Mouse (Mus musculus): Measurements from ENCODE around the gene Dspp. TPM values are rescaled to one million over a fixed set of nuclear protein-coding genes. Genes with fewer than 3 reads are reported as not detected.

The Dspp gene
- total RNA-seq, 2 experiments from 2014 or later = not detected

DNA sequence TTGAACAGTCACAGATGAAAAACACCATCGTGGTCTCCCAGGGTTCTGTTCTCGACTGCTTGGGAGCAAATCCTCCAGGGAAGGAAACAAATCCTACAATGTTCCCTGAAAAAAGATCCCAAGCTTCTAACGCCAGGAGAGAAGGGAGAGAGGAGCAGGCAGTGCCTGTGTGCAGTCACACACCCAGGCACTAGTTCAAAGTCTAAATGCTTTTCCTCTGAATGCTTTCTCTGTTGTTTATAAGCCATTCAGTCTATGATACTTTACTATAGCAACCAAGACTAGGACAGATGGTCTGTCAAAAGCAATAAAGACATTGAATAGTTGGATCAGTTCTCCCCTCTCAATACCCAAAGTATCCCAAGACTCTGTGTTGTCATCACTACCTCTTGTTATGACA, 16.8 kb downstream of the Dspp start:
- ATAC-seq (replicated peaks; ENCODE audit: low FRiP score, poor library complexity, severe bottlenecking) = no peak

DNA sequence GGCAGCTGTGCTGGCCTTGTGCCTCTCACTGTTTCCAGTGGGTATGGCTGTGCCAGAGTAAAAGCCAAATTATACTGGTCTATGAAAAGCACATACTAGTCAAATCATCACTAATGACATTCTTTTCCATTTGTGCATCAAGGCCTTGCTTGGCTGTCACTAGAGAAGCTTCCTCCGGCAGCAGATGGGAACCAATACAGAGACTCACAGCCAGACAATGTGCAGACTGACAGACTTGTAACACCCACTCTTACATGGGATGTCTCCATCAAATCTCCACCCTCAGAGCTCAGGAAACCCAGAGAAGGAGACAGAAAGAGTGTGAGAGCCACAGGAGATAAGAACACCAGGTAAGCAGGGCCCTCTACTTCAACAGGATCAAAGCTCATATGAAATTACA, 24.6 kb downstream of the Dspp start:
- no peak for ATAC-seq (replicated peaks; ENCODE audit: low FRiP score, poor library complexity, severe bottlenecking)

DNA sequence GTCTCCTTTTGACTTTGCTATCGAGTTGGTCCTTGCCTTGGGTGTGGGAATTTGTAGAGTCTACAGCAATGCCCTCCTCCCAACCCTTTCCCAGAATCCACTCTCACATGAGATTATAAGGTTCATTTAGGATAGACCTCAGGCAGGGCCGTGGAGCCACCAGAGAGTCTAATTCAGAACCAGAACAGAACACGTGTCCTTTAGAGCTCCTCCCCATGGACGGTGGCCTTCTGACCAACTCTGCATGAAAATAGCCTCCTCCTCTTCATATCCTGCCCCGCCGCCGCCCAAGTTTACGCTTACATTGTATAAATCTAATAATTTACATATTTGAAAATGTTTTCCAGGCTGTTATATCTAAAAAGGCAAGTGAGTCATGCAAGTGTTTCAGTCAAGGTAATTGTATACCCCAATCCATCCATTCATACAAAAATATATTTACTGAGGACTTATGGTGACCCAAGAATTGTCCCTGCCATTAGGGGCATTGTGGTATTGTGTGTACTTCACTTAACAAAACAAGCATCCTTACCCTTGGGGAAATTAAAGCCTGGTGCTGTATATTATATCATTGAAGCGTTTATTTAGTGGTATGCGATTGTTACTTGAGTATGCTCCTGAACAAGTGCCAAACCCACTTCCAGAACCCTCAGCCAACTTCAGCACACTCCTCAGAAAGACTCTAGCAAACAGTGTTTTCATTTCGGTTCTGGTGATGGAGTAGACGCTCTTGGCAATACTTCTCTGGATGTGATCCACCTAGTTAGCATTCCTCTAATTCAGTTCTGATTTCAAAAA, 30.8 kb downstream of the Dspp start:
- no peak for ATAC-seq (replicated peaks; ENCODE audit: low FRiP score, poor library complexity, severe bottlenecking)

DNA sequence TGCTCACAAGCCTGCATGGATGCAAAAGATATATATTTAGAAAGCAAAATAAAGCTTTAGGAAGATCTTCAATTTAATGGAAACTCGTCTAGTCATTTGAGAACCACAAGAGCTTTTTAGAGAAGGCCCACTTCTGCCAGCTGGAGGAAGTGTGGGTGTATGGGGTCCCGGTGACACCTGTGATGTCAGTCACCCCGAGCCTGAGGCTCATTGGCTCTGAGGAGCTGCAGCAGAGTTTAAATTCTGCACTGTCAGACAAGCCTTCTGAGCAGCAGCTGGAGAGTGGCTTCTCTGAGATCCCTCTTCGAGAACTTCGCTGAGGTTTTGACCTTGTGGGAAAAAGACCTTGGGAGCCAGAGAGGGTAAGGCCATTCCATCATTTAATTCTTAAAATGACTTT, 31.8 kb downstream of the Dspp start, which contains the start of gene Dmp1:
Dmp1 (plus strand) TSS at position 263 of the 400 bp plus-strand sequence.
- ATAC-seq (replicated peaks; ENCODE audit: low FRiP score, poor library complexity, severe bottlenecking) = no peak

DNA sequence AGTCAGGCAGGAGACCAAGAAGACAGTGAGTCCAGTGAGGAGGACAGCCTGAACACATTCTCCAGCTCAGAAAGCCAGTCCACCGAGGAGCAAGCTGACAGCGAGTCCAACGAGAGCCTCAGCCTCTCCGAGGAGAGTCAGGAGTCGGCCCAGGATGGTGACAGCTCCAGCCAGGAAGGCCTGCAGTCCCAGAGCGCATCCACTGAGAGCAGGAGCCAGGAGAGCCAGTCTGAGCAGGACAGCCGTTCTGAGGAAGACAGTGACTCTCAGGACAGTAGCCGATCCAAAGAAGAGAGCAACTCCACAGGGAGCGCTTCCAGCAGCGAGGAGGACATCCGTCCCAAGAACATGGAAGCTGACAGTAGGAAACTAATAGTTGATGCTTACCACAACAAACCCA, 42.0 kb downstream of the Dspp start:
- ATAC-seq (replicated peaks; ENCODE audit: low FRiP score, poor library complexity, severe bottlenecking) = no peak

DNA sequence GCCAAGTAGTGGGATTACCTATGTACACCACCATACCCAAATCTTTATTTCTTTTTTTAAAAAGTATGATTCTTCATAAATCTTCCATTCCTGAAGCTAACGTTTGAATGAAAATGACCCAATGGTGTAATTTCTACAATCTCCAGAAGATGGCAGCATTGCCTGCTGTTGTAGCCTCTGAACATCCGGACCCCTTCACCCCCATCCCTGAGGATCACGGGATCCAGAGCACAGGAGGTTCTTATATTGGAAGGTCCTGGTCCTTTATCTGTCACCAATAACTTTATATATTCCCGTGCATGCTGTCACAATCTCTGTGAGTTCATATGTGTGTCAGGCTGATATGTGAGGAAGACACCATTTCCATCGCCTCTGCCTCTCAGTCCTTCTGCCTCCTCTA, 48.4 kb downstream of the Dspp start:
- no peak for ATAC-seq (replicated peaks; ENCODE audit: low FRiP score, poor library complexity, severe bottlenecking)

DNA sequence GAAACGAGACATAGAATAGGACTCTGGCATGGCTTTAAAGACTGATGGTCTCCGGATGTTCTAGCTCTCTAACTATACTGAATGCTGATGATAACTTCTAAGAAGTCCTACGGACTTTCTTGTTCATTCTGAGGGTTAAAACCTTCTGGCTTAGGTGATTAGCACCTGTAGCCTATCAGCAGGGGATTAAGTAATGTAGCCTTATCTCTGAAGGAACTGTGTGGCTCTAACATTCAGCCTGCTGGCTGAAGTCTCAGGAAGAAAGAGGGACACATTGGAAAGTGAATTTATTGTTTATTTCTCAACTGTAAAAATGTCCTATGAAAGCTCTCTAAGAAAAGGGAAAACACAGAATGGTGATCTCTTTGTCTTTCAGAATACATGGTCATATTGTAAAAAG, 53.8 kb downstream of the Dspp start:
- no peak for ATAC-seq (replicated peaks; ENCODE audit: low FRiP score, poor library complexity, severe bottlenecking)

DNA sequence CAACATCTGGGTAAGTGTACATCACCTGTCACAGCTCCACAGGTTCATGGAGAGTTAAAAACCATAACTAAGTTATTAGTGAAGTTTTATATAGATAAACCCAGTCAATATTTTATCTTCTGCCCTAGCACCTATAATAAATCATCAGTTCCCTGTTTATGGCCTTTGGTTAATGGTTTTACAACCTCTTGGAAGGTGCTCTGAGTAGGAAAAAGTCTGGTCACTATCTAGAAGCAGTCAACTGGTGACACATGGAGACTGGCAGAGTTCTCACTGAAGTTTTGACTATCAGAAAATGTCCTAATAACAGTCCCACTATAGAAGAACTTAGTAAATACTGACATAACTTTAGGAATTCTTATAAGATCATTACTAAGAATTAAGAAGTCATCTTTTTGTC, 54.2 kb downstream of the Dspp start:
- ATAC-seq (replicated peaks; ENCODE audit: low FRiP score, poor library complexity, severe bottlenecking) = no peak

DNA sequence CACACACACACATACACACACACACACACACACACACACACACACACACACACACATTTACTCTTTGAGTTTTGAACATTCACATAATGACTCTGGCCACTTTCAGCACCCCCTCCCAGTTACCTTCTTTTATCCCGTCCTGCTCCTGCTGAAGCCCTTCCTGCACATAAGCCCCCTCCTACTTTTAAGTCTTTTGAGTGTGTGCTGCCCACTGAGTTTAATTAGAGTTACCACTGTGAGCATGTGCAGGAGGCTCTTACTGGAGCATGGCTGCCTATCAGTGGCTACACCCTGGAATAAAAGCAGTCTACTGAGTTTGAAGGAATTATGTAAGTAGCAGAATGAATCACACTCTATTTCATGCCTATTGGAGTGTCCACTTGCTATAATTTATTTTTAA, 58.0 kb downstream of the Dspp start:
- no peak for ATAC-seq (replicated peaks; ENCODE audit: low FRiP score, poor library complexity, severe bottlenecking)

Other genes starting within 250 kb of the Dspp start
- not detected in 2 replicates for gene Hsd17b13, start 193.3 kb upstream of the Dspp start, total RNA-seq (2015; ENCODE audit: low replicate concordance)
- 0.84 TPM in 1 of 2 replicates, not detected in the other for gene Hsd17b13, start 193.3 kb upstream of the Dspp start, total RNA-seq (2017; ENCODE audit: low replicate concordance)
- gene Hsd17b11, start 148.8 kb upstream of the Dspp start, total RNA-seq (2015; ENCODE audit: low replicate concordance) = 12.5 and 16.5 TPM in 2 replicates
- gene Hsd17b11, start 148.8 kb upstream of the Dspp start, total RNA-seq (2017; ENCODE audit: low replicate concordance) = 6.3 and 21.8 TPM in 2 replicates
- gene Nudt9, start 124.4 kb upstream of the Dspp start, total RNA-seq (2015; ENCODE audit: low replicate concordance) = 13.8 and 14.4 TPM in 2 replicates
- gene Nudt9, start 124.4 kb upstream of the Dspp start, total RNA-seq (2017; ENCODE audit: low replicate concordance) = 34.2 and 44.5 TPM in 2 replicates
- not detected in 2 replicates for gene Gm17660, start 93.1 kb upstream of the Dspp start, total RNA-seq (2015; ENCODE audit: low replicate concordance)
- not detected in 2 replicates for gene Gm17660, start 93.1 kb upstream of the Dspp start, total RNA-seq (2017; ENCODE audit: low replicate concordance)
- not detected in 2 replicates for gene Sparcl1, start 57.0 kb upstream of the Dspp start, total RNA-seq (2015; ENCODE audit: low replicate concordance)
- 0.85 TPM in 1 of 2 replicates, not detected in the other for gene Sparcl1, start 57.0 kb upstream of the Dspp start, total RNA-seq (2017; ENCODE audit: low replicate concordance)
- not detected in 2 replicates for gene Dmp1, start 31.9 kb downstream of the Dspp start, total RNA-seq (2015; ENCODE audit: low replicate concordance)
- gene Dmp1, start 31.9 kb downstream of the Dspp start, total RNA-seq (2017; ENCODE audit: low replicate concordance) = not detected in 2 replicates
- 1.3 and 8.5 TPM in 2 replicates for gene Ibsp, start 128.5 kb downstream of the Dspp start, total RNA-seq (2015; ENCODE audit: low replicate concordance)
- gene Ibsp, start 128.5 kb downstream of the Dspp start, total RNA-seq (2017; ENCODE audit: low replicate concordance) = 3.0 and 3.5 TPM in 2 replicates
- gene Mepe, start 154.6 kb downstream of the Dspp start, total RNA-seq (2015; ENCODE audit: low replicate concordance) = not detected in 2 replicates
- not detected in 2 replicates for gene Mepe, start 154.6 kb downstream of the Dspp start, total RNA-seq (2017; ENCODE audit: low replicate concordance)